Mouse (Mus musculus) gastrocnemius, adult 18-20 months (tissue): ENCODE measurements around the gene Srrm1. TPM values are rescaled to one million over a fixed set of nuclear protein-coding genes. Genes with fewer than 3 reads are reported as not detected.

Experiments
- DNase-seq: peaks from one replicate; pipeline ENCODE4 v3.0.0; 2021; ENCODE audit warnings: low spot score
- total RNA-seq, 2 experiments: library from RNA; stranded (reverse); gene quantifications; 2 replicates each; pipeline ENCODE4 v1.2.3; 2021

The Srrm1 gene
- total RNA-seq, 2 experiments from 2014 or later, result 58.3 to 60.1 TPM

DNA sequence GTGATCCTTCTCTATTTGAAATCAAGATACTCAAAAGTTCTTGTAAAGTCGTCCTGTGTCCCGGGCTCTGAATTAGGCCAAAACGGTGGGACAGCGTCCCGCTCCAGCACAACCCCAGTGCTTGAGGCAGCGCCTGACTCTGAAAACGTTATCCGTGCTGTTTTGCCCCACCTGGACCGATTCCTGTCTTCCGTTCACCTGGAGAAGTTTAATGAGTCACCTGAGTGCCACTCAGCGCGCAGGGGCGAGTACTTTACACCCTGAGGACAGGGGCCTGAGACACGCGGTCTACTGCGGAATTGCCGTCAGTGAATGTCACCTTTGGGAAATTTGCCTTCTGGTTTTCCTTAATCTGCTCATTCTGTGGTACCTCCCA is 79.8 kb downstream of the Srrm1 start:
- DNase-seq, result no peak

DNA sequence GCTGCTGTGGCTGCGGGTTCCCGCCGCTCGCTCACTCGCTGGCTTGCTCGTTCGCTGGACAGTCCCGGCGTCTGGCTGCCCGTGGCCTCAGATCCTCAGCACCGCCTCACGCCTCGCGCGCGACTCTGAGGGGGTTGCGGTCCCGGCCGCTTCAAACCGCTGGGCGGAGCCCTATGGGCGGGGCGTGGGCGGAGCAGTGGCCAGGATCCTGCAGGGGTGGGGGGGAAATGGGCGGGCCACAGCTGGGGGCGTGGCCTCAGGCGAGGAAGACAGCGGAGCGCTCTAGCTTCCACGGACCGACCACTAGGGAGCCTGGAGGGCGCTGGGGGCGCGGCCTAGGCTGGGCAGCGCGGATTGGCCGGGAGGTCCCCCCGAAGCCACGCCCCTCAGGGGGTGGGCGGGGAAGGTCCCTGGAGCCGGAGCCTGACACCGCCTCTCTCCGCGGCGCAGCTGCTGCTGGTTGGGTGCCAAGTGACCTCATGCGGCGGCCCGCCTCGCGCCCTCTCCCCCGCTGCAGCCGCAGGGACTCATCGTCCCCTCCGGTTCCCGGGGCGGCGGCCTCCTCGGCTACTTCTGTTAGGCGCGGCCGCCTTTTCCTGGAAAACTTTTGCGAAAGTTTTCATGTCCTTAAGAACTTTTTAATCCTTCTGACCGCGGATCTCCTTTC is 80.3 kb downstream of the Srrm1 start, which contains the start of gene Clic4:
Gene Clic4, minus strand, starts transcription at position 175 of the 667 bp plus-strand sequence.
- peak; percentile 99 for DNase-seq

DNA sequence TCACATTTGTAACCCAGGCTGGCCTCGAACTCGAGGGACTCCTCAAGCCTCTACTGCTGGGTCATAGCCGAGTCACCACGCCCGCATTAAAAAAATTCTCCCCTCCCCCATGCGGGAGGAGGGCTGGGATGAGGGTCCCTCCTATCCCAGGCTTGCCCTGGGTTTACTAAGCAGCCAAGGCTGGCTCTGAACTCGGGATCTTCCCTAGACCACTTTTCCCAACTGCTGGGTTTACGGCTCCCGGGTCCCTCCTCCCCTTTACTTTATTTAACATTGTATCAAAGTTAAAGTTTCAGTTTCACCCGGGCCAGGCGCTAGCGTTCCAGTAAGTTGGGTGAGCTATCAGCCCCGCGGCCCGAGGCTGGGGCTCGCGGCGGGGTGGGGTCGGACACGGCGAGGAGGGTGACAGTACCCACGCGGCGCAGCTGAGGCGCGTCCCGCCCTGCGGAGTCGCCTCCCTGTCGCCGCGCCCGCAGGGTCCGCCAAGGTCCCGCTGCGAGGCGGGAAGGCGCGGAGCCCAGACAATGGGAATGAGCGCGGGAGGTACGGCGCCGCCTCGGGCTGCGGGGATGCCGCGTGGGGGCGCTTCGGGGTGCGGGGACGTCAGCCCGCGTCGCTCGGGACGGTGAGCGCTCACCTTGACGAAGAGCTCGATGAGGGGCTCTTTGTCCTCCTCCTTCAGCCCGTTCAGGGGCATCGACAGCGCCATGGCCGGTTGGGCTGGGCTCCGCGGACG is 81.1 kb downstream of the Srrm1 start:
- peak; percentile 67 for DNase-seq

DNA sequence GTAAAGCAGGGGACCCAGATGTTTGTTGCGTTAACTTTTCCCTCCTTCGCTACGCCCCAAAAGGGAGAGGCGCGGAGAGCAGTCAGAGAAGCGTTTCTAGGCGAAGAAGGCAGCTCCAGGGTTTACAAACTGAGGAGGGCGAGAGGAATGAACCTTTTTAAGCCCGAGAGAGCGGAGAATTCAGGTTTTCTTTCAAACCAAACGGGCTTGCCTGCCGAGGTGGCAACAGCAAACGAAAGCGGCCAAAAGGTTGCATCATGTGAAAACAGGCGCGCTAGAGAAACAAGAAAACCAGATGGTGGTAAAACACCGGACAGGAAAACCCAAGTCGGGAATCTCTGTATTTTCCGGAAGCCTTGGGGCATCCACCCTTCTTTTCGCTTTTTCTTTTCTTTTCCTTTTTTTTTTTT is 81.7 kb downstream of the Srrm1 start:
- no peak for DNase-seq

Other genes with a start within 250 kb of the Srrm1 start
- under 1 TPM; 0.05 to 0.07 TPM for gene Runx3, start 232.7 kb downstream of the Srrm1 start, total RNA-seq
- 10 to 100 TPM; 27.6 to 40.4 TPM for gene Clic4, start 80.5 kb downstream of the Srrm1 start, total RNA-seq
- 1 to 10 TPM; 1.8 to 2.3 TPM for gene Ncmap, start 44.9 kb upstream of the Srrm1 start, total RNA-seq
- gene Rcan3, start 80.5 kb upstream of the Srrm1 start, total RNA-seq, result 1 to 10 TPM; 3.0 to 4.2 TPM
- under 1 TPM in 1 of 2 experiments, not detected in 1; 0.24 TPM for gene Stpg1, start 141.5 kb upstream of the Srrm1 start, total RNA-seq
- gene Nipal3, start 141.7 kb upstream of the Srrm1 start, total RNA-seq, result 10 to 100 TPM; 14.2 to 17.2 TPM
- gene Grhl3, start 220.3 kb upstream of the Srrm1 start, total RNA-seq, result under 1 TPM in 1 of 2 experiments, not detected in 1; 0.09 TPM